Mouse (Mus musculus) liver, embryonic 11.5 days (tissue): ENCODE data around the gene Iqch. TPM values are rescaled to one million over a fixed set of nuclear protein-coding genes. Genes with fewer than 3 reads are reported as not detected.

Experiments used
- ATAC-seq: fragments of 200-750 bp; cut with Nextera tagmentation; replicated peaks from 2 replicates; pipeline ENCODE4 v1.8.0; 2017; ENCODE audit warnings: moderate number of reproducible peaks, mild to moderate bottlenecking, moderate TSS enrichment, moderate library complexity; ENCODE audit not compliant: low FRiP score
- DNase-seq: peaks from one replicate; pipeline ENCODE4 v3.0.0-alpha.2; 2017; ENCODE audit warnings: low spot score
- H3K27ac ChIP-seq: fragments of 300-500 bp; sonication (generic); 2 replicates; pipeline ENCODE4 v1.5.1; 2014; ENCODE audit warnings: mild to moderate bottlenecking, low read depth, low read length, control low read depth
- H3K27me3 ChIP-seq: fragments of 300-500 bp; sonication (generic); replicated peaks from 2 replicates; pipeline ENCODE4 v1.6.1; 2014; ENCODE audit warnings: low read length, mixed read lengths; ENCODE audit not compliant: control insufficient read depth, insufficient read depth
- H3K36me3 ChIP-seq: fragments of 300-500 bp; sonication (generic); 2 replicates; pipeline ENCODE4 v1.6.1; 2014; ENCODE audit warnings: mild to moderate bottlenecking, low read length, moderate library complexity, mixed read lengths; ENCODE audit not compliant: control insufficient read depth, insufficient read depth
- H3K4me1 ChIP-seq: fragments of 300-500 bp; sonication (generic); replicated peaks from 2 replicates; pipeline ENCODE4 v1.6.1; 2014; ENCODE audit warnings: low read length, mixed read lengths; ENCODE audit not compliant: control insufficient read depth, insufficient read depth
- H3K4me2 ChIP-seq: fragments of 300-500 bp; sonication (generic); 2 replicates; pipeline ENCODE4 v1.6.1; 2014; ENCODE audit warnings: mild to moderate bottlenecking, control low read depth, moderate library complexity
- H3K4me3 ChIP-seq: fragments of 300-500 bp; sonication (generic); 2 replicates; pipeline ENCODE4 v1.5.1; 2014; ENCODE audit warnings: low read depth, low read length, control low read depth
- H3K9ac ChIP-seq: fragments of 300-500 bp; sonication (generic); 2 replicates; pipeline ENCODE4 v1.6.1; 2014; ENCODE audit warnings: low read depth, low read length, control low read depth
- H3K9me3 ChIP-seq: fragments of 300-500 bp; sonication (generic); 2 replicates; pipeline ENCODE4 v1.6.1; 2016; ENCODE audit warnings: low read length, inconsistent platforms, mixed read lengths; ENCODE audit not compliant: control insufficient read depth
- WGBS: fragments of 180-500 bp; shearing (Covaris S2); extraction: QIAGEN DNeasy Blood & Tissue Kit; methylation state at CpG from one replicate; pipeline ENCODE4 v1.1.7; 2014; 5-methylcytosine and 5-hydroxymethylcytosine counted together
- polyA plus RNA-seq: library from polyadenylated mRNA; unstranded; fragments of >200 nt; fragmentation: Nextera tagmentation; extraction: Ambion mirVana; gene quantifications from 2 replicates; pipeline ENCODE4 v1.2.1, GENCODE M21; 2014

The Iqch gene
- polyA plus RNA-seq, 1 experiment from 2014 or later: 0.05 TPM

DNA sequence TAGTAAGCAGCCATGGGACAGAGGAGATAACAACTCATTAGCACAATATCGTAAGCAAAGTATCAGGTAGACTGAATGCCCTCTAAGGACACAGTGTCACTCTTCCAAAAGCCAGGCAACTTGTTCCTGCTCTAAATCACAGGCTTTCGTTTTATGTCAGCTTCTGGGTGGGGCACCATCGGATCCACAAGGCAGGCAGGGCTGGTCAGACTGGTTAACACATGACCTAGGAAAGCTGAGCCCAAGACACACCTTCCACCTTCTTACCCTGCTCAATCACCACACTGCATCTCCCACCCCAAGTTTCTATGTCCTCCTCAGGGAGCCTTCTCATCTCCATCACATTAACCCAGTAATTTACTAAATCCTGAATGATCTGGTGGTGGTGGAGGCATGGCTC, 136.7 kb downstream of the Iqch start:
- no peaks in the 10 kb centered on the region for H3K36me3 ChIP-seq
- H3K4me1 ChIP-seq: no peaks in the 10 kb centered on the region
- 79% methylated on average over 3 of the region's 3 CpGs for WGBS

DNA sequence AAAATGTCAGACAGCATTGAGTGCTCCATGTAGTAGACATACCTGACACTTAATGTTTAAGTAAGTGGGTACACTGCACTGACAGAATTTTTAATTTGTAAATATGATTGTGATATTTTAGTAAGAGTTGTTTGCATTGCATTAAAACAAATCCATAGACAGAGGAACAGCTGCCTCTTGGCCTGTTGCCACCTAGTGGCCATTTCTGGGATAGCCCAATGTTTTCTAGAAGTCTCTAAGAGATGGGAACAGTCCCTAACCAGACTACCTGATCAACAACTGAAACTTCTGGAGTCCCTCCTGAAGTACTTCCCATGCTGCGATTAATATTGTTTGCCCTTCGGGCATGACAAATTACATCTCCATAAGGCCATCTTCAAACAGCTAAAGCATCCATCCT, 140.0 kb downstream of the Iqch start:
- no peaks in the 10 kb centered on the region for H3K4me1 ChIP-seq
- no peak overlapping the region for H3K4me3 ChIP-seq
- no peak overlapping the region for H3K4me2 ChIP-seq
- no peaks in the 10 kb centered on the region for H3K27me3 ChIP-seq
- ATAC-seq: no peak
- H3K9ac ChIP-seq: no peak overlapping the region
- H3K27ac ChIP-seq: no peak overlapping the region
- WGBS: 52% methylated on average over 2 of the region's 2 CpGs
- no peaks in the 10 kb centered on the region for H3K9me3 ChIP-seq
- H3K36me3 ChIP-seq: no peaks in the 10 kb centered on the region
- no peak for DNase-seq

More for the DNA sequence above, 136.7 kb downstream of the Iqch start:
- DNase-seq: no peak
- H3K4me3 ChIP-seq: no peak overlapping the region
- H3K9me3 ChIP-seq: no peaks in the 10 kb centered on the region
- no peak for ATAC-seq
- H3K9ac ChIP-seq: no peak overlapping the region
- no peak overlapping the region for H3K27ac ChIP-seq
- H3K4me2 ChIP-seq: no peak overlapping the region
- H3K27me3 ChIP-seq: no peaks in the 10 kb centered on the region

DNA sequence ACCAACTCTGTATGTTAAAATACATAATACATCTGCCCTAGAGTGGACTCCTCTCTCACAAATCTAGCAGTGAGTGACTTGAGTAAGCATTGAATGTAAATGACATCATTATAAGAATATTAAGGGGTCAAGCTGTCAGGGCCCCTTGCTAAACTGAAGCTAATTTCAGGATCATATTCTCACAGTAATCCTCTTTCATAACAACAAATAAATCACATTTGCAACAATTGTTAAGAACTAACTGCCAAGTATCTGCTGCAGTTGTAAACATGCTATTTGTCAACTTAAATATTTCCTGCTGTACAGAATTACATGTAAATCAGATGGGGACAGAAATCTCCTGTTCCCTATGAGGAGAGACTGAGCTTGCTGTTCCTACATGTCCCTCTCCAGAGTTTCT, 145.9 kb downstream of the Iqch start:
- Histone ChIP-seq H3K4me3 (no peak overlapping the region), H3K4me1 (no peaks in the 10 kb centered on the region), H3K27me3 (no peaks in the 10 kb centered on the region), H3K9ac (no peak overlapping the region), H3K9me3 (no peaks in the 10 kb centered on the region), H3K36me3 (no peaks in the 10 kb centered on the region), H3K4me2 (no peak overlapping the region), H3K27ac (no peak overlapping the region)
- ATAC-seq (no peak), DNase-seq (no peak)

DNA sequence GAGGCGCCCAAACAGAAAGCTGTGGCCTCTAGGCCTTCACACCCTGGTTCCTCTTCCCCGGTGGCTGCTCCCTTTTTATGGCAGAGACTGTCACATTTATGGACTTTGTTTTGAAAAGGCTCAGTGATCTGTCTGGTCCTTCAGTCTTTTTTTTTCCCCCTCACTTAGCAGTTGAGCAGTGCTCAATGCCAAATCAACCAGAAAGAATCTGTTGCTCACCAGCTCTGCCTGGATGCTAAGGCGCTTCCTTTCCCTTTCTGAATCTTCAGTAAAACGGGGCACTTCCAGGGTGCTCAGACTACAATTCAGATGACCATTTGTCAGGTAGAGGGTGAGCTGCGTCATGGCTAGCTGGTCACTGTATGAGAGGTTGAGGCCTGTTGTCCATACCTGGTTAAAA, 148.0 kb downstream of the Iqch start:
- Histone ChIP-seq H3K27ac (no peak overlapping the region), H3K4me3 (no peak overlapping the region), H3K36me3 (no peaks in the 10 kb centered on the region), H3K9me3 (no peaks in the 10 kb centered on the region), H3K27me3 (no peaks in the 10 kb centered on the region), H3K4me1 (no peaks in the 10 kb centered on the region), H3K4me2 (no peak overlapping the region), H3K9ac (no peak overlapping the region)
- WGBS: 73% methylated on average over 5 of the region's 5 CpGs
- no peak for ATAC-seq
- no peak for DNase-seq

DNA sequence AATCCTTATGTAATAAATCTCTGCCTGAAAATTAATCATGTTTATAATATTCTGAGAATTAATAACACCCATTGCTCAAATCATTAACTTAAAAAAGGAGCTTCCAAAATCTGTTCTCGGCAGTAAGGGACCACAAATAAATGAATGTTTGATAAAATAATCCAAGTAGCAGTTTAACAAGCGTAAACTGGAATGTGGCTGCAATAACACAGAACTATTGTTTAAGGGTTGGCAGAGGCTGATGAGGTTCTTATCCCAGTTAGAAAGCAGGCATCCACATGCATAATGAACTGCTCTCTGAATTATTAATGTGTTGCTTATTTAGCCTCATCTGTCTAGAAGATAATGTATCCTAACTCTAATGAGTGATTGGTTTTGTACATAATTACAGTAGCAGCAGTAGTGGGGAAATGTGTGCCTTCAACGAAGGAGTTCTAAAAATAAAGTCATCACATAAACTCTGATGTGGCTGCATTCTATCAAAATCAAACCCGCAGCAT, 151.7 kb downstream of the Iqch start:
- DNase-seq (no peak), ATAC-seq (no peak)
- Histone ChIP-seq H3K36me3 (no peaks in the 10 kb centered on the region), H3K27ac (no peak overlapping the region), H3K9ac (no peak overlapping the region), H3K4me1 (no peaks in the 10 kb centered on the region), H3K4me3 (no peak overlapping the region), H3K9me3 (no peaks in the 10 kb centered on the region), H3K4me2 (no peak overlapping the region), H3K27me3 (no peaks in the 10 kb centered on the region)
- 68% methylated on average over 4 of the region's 4 CpGs for WGBS

DNA sequence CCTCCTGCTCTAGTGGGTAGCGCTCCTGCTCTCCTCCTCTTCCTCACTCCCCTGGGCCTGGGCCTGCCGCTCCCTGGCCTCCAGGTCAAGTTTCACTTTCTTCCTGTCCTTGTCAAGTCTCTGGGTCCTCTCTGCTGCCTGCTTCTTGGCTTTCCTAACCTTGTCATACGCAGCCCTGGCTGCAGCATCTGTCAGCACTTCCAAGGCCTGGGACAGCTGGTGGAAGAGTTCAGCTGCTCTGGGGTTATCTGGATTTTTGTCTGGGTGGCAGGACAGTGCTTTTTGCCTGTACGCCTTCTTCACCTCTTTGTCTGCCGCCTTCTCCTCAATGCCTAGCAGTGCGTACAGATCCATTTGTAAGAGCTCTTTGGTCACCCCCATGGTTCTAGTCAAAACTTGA, 158.6 kb downstream of the Iqch start:
- Histone ChIP-seq H3K4me3 (no peak overlapping the region), H3K9ac (no peak overlapping the region), H3K27ac (no peak overlapping the region), H3K4me1 (no peaks in the 10 kb centered on the region), H3K36me3 (no peaks in the 10 kb centered on the region), H3K27me3 (no peaks in the 10 kb centered on the region), H3K9me3 (no peaks in the 10 kb centered on the region), H3K4me2 (no peak overlapping the region)
- ATAC-seq (no peak), DNase-seq (no peak)
- 70% methylated on average over 6 of the region's 6 CpGs for WGBS

DNA sequence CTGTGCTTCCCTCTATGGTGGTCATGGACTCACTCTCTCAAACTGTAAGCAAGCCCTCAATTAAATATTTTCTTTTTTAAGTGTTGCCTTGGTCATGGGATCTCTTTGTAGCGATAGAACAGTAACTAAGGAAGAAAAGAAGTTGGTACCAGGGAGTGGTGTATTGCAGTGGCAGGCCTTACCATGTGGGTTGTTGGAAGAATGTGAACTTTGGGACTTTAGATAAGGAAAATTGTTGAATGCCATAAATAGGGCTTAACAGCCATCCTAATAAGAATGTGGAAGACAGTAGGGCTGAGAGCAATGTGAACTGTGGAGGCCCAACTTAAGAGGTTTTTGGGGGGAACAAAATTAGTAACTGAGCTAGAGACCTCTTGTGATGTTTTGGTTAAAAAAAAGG, 171.6 kb downstream of the Iqch start:
- no peaks in the 10 kb centered on the region for H3K36me3 ChIP-seq
- H3K9ac ChIP-seq: no peak overlapping the region
- no peak overlapping the region for H3K27ac ChIP-seq
- no peak for DNase-seq
- H3K4me2 ChIP-seq: no peak overlapping the region
- H3K9me3 ChIP-seq: no peaks in the 10 kb centered on the region
- H3K4me3 ChIP-seq: no peak overlapping the region
- H3K4me1 ChIP-seq: no peaks in the 10 kb centered on the region
- ATAC-seq: no peak
- no peaks in the 10 kb centered on the region for H3K27me3 ChIP-seq
- 66% methylated on average over 1 of the region's 1 CpGs for WGBS

DNA sequence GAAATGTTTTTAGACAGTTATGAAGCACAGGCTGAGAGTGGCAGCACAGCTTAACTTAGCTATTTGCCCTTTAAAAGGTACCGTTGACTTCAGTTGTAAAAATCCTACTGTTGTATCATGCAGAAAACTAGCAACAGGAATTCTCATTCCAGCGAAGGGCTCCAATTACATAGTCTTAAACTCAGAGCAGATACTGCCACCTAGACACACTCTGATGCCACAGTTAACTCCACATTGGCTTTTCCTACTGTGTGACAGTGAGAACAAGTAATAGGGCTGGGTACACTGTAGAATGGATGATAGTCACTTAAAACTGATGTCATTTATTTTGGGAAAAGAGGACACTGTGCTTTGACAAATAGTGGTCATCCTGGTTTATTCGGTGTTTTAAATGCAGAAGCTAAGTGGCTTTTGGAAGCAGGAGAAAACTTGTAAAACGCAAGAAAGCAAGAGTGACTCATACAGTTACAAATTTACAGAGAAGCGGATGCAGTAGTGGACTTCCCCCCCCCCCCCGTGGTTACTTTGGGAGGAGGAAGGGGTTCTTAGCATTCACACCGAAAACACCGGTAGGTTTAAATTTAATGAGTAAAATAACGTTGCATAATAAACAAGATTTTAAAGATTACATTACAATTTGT, 181.1 kb downstream of the Iqch start:
- Histone ChIP-seq H3K4me1 (no peaks in the 10 kb centered on the region), H3K4me2 (no peak overlapping the region), H3K27ac (no peak overlapping the region), H3K4me3 (no peak overlapping the region), H3K27me3 (no peaks in the 10 kb centered on the region), H3K9ac (no peak overlapping the region), H3K9me3 (no peaks in the 10 kb centered on the region), H3K36me3 (no peaks in the 10 kb centered on the region)
- 61% methylated on average over 9 of the region's 9 CpGs for WGBS
- DNase-seq (no peak), ATAC-seq (no peak)

DNA sequence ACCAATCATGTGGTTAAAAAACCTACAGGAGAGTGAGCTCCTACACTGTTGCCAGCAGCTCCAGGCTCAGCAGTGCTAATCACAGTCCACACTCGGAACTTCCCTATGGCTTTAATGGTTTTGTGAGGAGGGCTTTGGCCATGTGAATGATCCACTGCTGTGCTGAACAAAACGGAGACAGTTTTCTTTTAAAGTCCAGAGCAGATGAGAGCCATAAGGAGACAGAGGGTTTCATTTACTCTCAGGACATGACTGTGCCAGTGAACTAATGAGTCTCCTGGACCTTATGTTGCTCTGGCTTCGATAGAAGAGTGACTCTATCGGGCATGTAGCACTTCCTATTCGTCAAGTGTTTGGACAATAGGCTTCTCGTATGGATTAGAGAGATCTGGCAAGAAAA, 181.9 kb downstream of the Iqch start:
- H3K9ac ChIP-seq: no peak overlapping the region
- no peaks in the 10 kb centered on the region for H3K9me3 ChIP-seq
- WGBS: 62% methylated on average over 6 of the region's 6 CpGs
- H3K4me2 ChIP-seq: no peak overlapping the region
- no peaks in the 10 kb centered on the region for H3K27me3 ChIP-seq
- no peak overlapping the region for H3K4me3 ChIP-seq
- DNase-seq (no peak), ATAC-seq (no peak)
- H3K27ac ChIP-seq: no peak overlapping the region
- H3K36me3 ChIP-seq: no peaks in the 10 kb centered on the region
- H3K4me1 ChIP-seq: no peaks in the 10 kb centered on the region
